Mouse (Mus musculus) CH12.LX (cell line): ENCODE data around the gene Plcb3. TPM values are rescaled to one million over a fixed set of nuclear protein-coding genes. Genes with fewer than 3 reads are reported as not detected.

Experiments
- DNase-seq: peaks from one replicate; pipeline ENCODE4 v3.0.0-alpha.2; 2013; ENCODE audit errors: extremely low read depth
- H3K27ac ChIP-seq: 2 replicates; pipeline ENCODE4 v1.5.1; 2012; ENCODE audit warnings: low read depth, mild to moderate bottlenecking, control low read depth, moderate library complexity; ENCODE audit not compliant: insufficient read depth
- H3K27me3 ChIP-seq: replicated peaks from 2 replicates; pipeline ENCODE3; 2012; ENCODE audit warnings: inconsistent platforms
- H3K36me3 ChIP-seq, 2 experiments: replicated peaks in 1 of 2; 2 replicates each; pipeline versions ENCODE3 to v1.6.1; 2012; ENCODE audit warnings: inconsistent platforms in 1 of 2, low read length in 1 of 2, mild to moderate bottlenecking in 1 of 2, mixed read lengths in 1 of 2, moderate library complexity in 1 of 2; ENCODE audit not compliant: control insufficient read depth in 1 of 2, insufficient read depth in 1 of 2
- H3K4me1 ChIP-seq, 2 experiments: 2 replicates each; pipeline ENCODE4 v1.6.1; 2012; ENCODE audit warnings: inconsistent platforms in 1 of 2, moderate library complexity in 1 of 2; ENCODE audit not compliant: insufficient read depth in 2 of 2, control insufficient read depth in 1 of 2
- H3K4me2 ChIP-seq: 2 replicates; pipeline ENCODE4 v1.6.1; 2012; ENCODE audit warnings: low read depth, mild to moderate bottlenecking, control low read depth; ENCODE audit not compliant: poor library complexity, insufficient read depth, severe bottlenecking
- H3K4me3 ChIP-seq, 3 experiments: fragments of 150-350 bp in 1 of 3; sonication (generic) in 1 of 3; replicated peaks in 1 of 3; 2 replicates each; pipeline versions ENCODE3 to v1.5.1; 2011 to 2012; ENCODE audit warnings: low read depth in 2 of 3, low read length in 2 of 3, mild to moderate bottlenecking in 2 of 3, moderate library complexity in 2 of 3, control low read depth in 1 of 3, improper control_type of control experiment in 1 of 3, inconsistent platforms in 1 of 3, mixed read lengths in 1 of 3; ENCODE audit not compliant: poor library complexity in 1 of 3
- H3K79me2 ChIP-seq: replicated peaks from 2 replicates; pipeline ENCODE4 v1.6.1; 2012; ENCODE audit warnings: mild to moderate bottlenecking, moderate library complexity; ENCODE audit not compliant: control insufficient read depth, poor library complexity, insufficient read depth, severe bottlenecking; ENCODE audit errors: extremely low read depth
- H3K9ac ChIP-seq: 2 replicates; pipeline ENCODE4 v1.6.1; 2012; ENCODE audit warnings: low read depth, mild to moderate bottlenecking, control low read depth, moderate library complexity; ENCODE audit not compliant: insufficient read depth
- H3K9me3 ChIP-seq: replicated peaks from 2 replicates; pipeline ENCODE3; 2012; ENCODE audit warnings: low read length, inconsistent platforms, mixed read lengths
- CHD2 ChIP-seq: IDR thresholded peaks from 2 replicates; pipeline ENCODE4 v1.6.1; 2011; ENCODE audit warnings: low read length, improper control_type of control experiment
- EP300 ChIP-seq: IDR thresholded peaks from 2 replicates; pipeline ENCODE4 v1.6.1; 2011; ENCODE audit warnings: low read length, improper control_type of control experiment
- ETS1 ChIP-seq: conservative IDR thresholded peaks from 2 replicates; pipeline ENCODE4 v1.6.1; 2012; ENCODE audit warnings: low read depth, mild to moderate bottlenecking, inconsistent platforms, low read length, improper control_type of control experiment, moderate library complexity
- HCFC1 ChIP-seq: IDR thresholded peaks from 2 replicates; pipeline ENCODE4 v1.6.1; 2012; ENCODE audit warnings: low read depth, mild to moderate bottlenecking, inconsistent platforms, low read length, improper control_type of control experiment
- JUN ChIP-seq: IDR thresholded peaks from 2 replicates; pipeline ENCODE4 v1.6.1; 2011; ENCODE audit warnings: low read depth, mild to moderate bottlenecking, low read length, improper control_type of control experiment, moderate library complexity; ENCODE audit not compliant: insufficient read depth
- JUND ChIP-seq: conservative IDR thresholded peaks from 2 replicates; pipeline ENCODE4 v1.6.1; 2011; ENCODE audit warnings: low read depth, low read length, improper control_type of control experiment
- MAFK ChIP-seq: IDR thresholded peaks from 2 replicates; pipeline ENCODE4 v1.6.1; 2011; ENCODE audit warnings: low read length, improper control_type of control experiment; ENCODE audit not compliant: insufficient replicate concordance
- MAX ChIP-seq: IDR thresholded peaks from 2 replicates; pipeline ENCODE4 v1.6.1; 2011; ENCODE audit warnings: low read length, improper control_type of control experiment
- MXI1 ChIP-seq: IDR thresholded peaks from 2 replicates; pipeline ENCODE4 v1.6.1; 2011; ENCODE audit warnings: mild to moderate bottlenecking, low read depth, low read length, improper control_type of control experiment
- NRF1 ChIP-seq: IDR thresholded peaks from 2 replicates; pipeline ENCODE4 v1.6.1; 2014; ENCODE audit warnings: low read depth, mild to moderate bottlenecking, inconsistent platforms, low read length, improper control_type of control experiment, moderate library complexity
- POLR2AphosphoS2 ChIP-seq: IDR thresholded peaks from 2 replicates; pipeline ENCODE4 v1.6.1; 2011; ENCODE audit warnings: low read depth, low read length, improper control_type of control experiment
- RCOR1 ChIP-seq: conservative IDR thresholded peaks from 2 replicates; pipeline ENCODE4 v1.6.1; 2012; ENCODE audit warnings: low read depth, mild to moderate bottlenecking, inconsistent platforms, low read length, improper control_type of control experiment
- SMC3 ChIP-seq: IDR thresholded peaks from 2 replicates; pipeline ENCODE4 v1.6.1; 2011; ENCODE audit warnings: low read depth, low read length, improper control_type of control experiment
- UBTF ChIP-seq: IDR thresholded peaks from 2 replicates; pipeline ENCODE4 v1.6.1; 2012; ENCODE audit warnings: low read depth, mild to moderate bottlenecking, inconsistent platforms, low read length, improper control_type of control experiment, moderate library complexity
- USF2 ChIP-seq: conservative IDR thresholded peaks from 2 replicates; pipeline ENCODE4 v1.6.1; 2011; ENCODE audit warnings: low read depth, low read length, improper control_type of control experiment
- ZC3H11A ChIP-seq: IDR thresholded peaks from 2 replicates; pipeline ENCODE4 v1.6.1; 2012; ENCODE audit warnings: low read depth, mild to moderate bottlenecking, inconsistent platforms, low read length, improper control_type of control experiment
- ZMIZ1 ChIP-seq: IDR thresholded peaks from 2 replicates; pipeline ENCODE4 v1.6.1; 2012; ENCODE audit warnings: low read depth, mild to moderate bottlenecking, inconsistent platforms, low read length, improper control_type of control experiment
- ZNF384 ChIP-seq: IDR thresholded peaks from 2 replicates; pipeline ENCODE4 v1.6.1; 2012; ENCODE audit warnings: low read depth, low read length, improper control_type of control experiment, inconsistent platforms
- dilution Hi-C: fragments of 300-500 bp; cut with MboI; formaldehyde crosslinking; loops from 2 replicates; pipeline ENCODE4 v1.14.3; 2020; ENCODE audit warnings: low sequenced_read_pairs; ENCODE audit not compliant: extremely low pct_unique_long_range_greater_than_20kb, extremely low pct_ligation_motif_present
- in situ Hi-C: fragments of 300-500 bp; cut with MboI; formaldehyde crosslinking; loops from 3 replicates; pipeline ENCODE4 v1.14.3; 2019; ENCODE audit warnings: low sequenced_read_pairs, low pct_ligation_motif_present, low pct_unique_long_range_greater_than_20kb, mixed read lengths
- polyA plus RNA-seq: library from polyadenylated mRNA; unstranded; fragments of >175 nt; gene quantifications from 2 replicates; pipeline ENCODE4 v1.2.1, GENCODE M21; 2012; ENCODE audit warnings: low read depth; ENCODE audit not compliant: insufficient read length
- total RNA-seq, 2 experiments: library from RNA; depleted of rRNA; stranded (reverse); fragments of 300-350 nt in 1 of 2; fragments of >200 nt in 1 of 2; gene quantifications; 2 replicates each; pipeline ENCODE4 v1.2.3; 2012 to 2014

The Plcb3 gene
- total and polyA plus RNA-seq, 3 experiments: 4.1 to 8.2 (median 7.5) TPM

DNA sequence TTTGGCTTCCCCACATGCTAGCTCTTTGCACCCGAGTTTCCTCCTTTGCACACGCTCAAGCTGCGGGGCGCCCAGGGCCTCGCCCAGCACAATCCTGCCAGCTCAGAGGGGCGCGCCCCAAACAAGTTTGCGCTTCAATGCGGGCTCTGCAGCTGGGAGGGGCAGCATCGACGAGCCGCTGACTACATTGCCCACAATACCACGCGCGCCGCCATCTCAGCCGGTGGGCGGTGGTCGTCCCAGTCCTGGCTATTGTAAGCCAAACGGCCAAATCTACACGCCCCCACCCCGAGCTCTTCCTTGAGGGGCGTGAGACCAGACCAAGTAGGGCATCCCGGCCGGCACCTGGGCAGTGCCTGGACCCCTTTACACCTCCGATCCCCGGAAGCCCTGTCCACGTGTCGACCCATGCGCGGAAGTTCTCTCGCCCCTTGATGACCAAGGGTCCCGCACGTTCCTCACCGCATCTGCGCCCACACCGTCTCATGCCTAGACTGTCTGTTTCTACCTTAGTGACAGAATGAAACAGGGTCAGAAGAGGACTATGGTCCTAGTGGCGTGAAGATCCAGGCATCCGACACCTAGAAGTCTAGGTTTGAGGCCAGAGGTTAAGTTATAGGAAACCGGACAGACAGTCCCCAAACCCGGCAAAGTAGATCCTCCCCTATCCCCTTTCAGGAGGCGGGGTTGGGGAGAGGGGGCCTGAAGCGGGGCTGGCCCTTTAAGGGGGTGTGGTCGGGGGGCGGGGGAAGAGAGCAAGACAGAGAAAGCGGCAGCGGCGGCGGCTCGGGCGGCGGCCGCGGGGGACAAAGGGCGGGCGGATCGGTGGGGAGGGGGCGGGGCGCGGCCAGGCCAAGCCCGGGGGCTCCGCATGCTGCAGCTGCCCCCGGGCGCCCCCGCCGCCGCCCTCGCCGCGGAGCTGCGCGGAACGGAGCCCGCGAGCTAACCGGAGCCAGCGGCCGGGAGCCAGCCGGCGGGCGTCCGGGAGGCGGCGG lies 1.8 kb downstream of the Plcb3 start, which contains the start of gene Ppp1r14b (continued):
- TF ChIP-seq ETS1 (no peak), POLR2AphosphoS2 (peak; percentile 52; the same call in 1 of the 2 replicates), JUND (no peak), MAFK (no peak), UBTF (no peak), USF2 (peak; percentile 46), ZC3H11A (no peak), ZNF384 (no peak), HCFC1 (peak; percentile 85), ZMIZ1 (peak; percentile 78), MXI1 (peak; percentile 97), EP300 (no peak), NRF1 (no peak), CHD2 (no peak), MAX (peak; percentile 90), JUN (no peak)

DNA sequence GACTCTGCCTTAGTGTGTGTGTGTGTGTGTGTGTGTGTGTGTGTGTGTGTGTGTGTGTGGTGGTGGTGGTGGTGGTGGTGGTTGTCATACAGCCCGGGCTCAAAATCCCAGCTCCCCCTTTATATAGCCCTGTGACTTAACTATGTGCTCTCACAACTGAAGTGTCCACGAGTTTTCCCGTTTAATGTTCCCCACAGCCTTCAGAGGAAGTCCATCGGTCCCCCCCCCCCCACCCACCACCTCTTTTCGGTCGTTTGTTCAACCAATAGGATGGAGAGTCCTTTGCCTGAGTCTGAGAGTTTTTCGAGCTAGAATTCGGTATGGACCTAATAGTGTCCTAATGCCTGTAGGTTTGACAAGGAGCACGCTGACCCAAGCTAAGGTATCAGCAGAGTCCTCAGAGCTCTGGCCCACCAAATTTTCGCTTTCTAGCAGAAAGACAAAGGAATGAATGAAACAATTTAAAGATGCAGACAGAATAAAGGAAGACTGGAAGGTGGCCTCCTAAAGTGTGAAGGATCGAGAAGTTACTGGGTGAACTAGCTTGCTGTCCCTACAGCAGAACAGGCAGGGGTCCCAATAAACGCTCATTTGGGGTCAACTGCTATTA lies 2.6 kb downstream of the Plcb3 start:
- peak overlapping the region; percentile 74 for H3K4me2 ChIP-seq
- no peak for TF ChIP-seq NRF1
- TF ChIP-seq RCOR1: no peak
- TF ChIP-seq ETS1: no peak
- TF ChIP-seq SMC3: no peak
- H3K4me1 ChIP-seq: peaks cover 19 to 61% of the 10 kb centered on the region in 2 experiments
- H3K9me3 ChIP-seq: no peaks in the 10 kb centered on the region
- no peak for DNase-seq
- H3K4me3 ChIP-seq: peak overlapping the region in 2 of 3 experiments; percentile 68 to 85
- H3K79me2 ChIP-seq: peaks cover 27% of the 10 kb centered on the region
- in situ Hi-C loops: no loop called here
- H3K27ac ChIP-seq: no peak overlapping the region
- H3K9ac ChIP-seq: peak overlapping the region; percentile 73; the same call in 1 of the 2 replicates
- dilution Hi-C loops: no loop called here
- peaks cover 12 to 23% of the 10 kb centered on the region in 2 experiments for H3K36me3 ChIP-seq
- peaks cover 3% of the 10 kb centered on the region for H3K27me3 ChIP-seq
